Mouse (Mus musculus): ENCODE data around the gene Asb7. TPM values are rescaled to one million over a fixed set of nuclear protein-coding genes. Genes with fewer than 3 reads are reported as not detected.

The Asb7 gene
- polyA plus RNA-seq, 1 experiment = 9.9 TPM

DNA sequence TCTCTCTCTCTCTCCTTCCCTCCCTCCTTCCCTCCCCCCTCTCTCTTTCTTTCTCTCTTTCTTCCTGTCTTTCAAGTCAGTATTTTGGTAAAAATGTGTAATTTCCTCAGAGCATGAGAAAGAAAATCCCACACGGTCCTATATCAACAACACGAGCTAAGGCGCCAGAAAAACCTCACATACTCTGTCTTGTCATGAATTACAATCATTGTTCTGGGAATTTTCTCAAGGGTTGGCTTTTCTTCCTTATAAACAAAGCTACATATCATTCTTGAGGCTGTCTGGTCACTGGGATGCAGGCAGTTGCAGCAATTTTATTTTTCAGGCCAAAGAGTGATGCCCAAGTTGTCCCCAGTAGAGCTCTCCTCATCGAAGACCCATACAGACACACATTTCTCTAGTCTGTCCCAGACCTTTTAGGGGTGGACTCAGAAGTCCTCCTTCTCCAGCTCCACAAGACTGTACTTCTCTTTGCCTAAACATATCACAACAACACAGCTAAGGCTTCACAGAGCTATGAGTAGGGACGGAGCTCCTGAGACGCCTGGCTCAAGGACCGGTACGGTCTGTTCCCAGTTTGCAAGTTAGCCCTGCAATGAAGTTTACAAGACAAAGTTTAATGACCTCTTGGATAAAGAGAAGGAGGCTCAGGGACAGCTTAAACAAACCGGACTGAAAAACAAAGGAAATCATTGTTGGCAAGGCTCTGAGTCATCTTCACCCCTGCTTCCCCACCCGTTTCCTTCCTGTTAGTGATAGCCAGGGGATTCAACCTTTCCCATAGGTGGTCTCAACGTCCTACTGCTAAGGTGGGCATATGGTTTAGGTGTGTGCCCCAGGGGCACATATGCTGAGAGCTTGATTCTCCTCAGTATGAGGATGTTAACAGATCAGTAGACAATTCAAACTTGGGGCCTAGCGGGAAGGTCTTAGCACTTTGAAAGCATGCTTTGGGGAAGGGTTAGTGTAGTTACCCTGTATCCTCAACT is 88.5 kb downstream of the Asb7 start:
- Histone ChIP-seq H3K4me3 (replicated peaks; ENCODE audit: control insufficient read depth, low read depth, low read length) (no peak overlapping the region), H3K4me1 (ENCODE audit: control insufficient read depth, insufficient read depth, low read length) (no peaks in the 10 kb centered on the region), H3K27ac (ENCODE audit: control insufficient read depth, insufficient read depth, low read depth, low read length, poor library complexity) (no peak overlapping the region)
- WGBS = 70% methylated on average over 12 of the region's 12 CpGs
- TF ChIP-seq POLR2A (IDR thresholded peaks at IDR 0.05; ENCODE audit: borderline replicate concordance, control insufficient read depth, low read depth, low read length) (no peak), CTCF (IDR thresholded peaks at IDR 0.05; ENCODE audit: control insufficient read depth, insufficient read depth, low read length) (no peak)

GRCm38 (mm10) chr7:66600126-66600525 is 89.3 kb downstream of the Asb7 start:
- TF ChIP-seq POLR2A (IDR thresholded peaks at IDR 0.05; ENCODE audit: borderline replicate concordance, control insufficient read depth, low read depth, low read length) (no peak), CTCF (IDR thresholded peaks at IDR 0.05; ENCODE audit: control insufficient read depth, insufficient read depth, low read length) (no peak)
- 73% methylated on average over 3 of the region's 3 CpGs for whole genome bisulfite sequencing
- H3K4me1 ChIP-seq (ENCODE audit: control insufficient read depth, insufficient read depth, low read length) = no peaks in the 10 kb centered on the region
- no peak overlapping the region for H3K4me3 ChIP-seq (replicated peaks; ENCODE audit: control insufficient read depth, low read depth, low read length)
- no peak overlapping the region for H3K27ac ChIP-seq (ENCODE audit: control insufficient read depth, insufficient read depth, low read depth, low read length, poor library complexity)

DNA sequence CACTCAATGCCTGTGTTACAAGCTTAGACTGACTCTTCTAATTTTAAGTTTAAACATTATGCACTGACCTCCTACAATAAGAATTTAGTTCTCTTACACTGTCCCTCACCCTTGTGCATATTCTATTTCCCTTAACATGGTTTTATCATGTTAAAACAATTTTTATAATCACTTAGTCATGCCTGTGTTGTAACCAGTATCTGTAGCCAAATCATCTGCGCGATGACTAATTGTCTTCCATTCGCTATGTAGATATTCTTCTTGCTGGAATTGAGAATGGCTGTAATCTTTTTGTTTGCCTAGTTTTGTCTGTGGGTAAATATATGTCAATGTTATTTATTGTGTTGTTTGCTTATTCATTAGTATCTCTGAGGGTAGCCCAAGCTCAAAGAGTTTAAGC is 91.5 kb downstream of the Asb7 start:
- TF ChIP-seq POLR2A (IDR thresholded peaks at IDR 0.05; ENCODE audit: borderline replicate concordance, control insufficient read depth, low read depth, low read length) (no peak), CTCF (IDR thresholded peaks at IDR 0.05; ENCODE audit: control insufficient read depth, insufficient read depth, low read length) (no peak)
- H3K4me3 ChIP-seq (replicated peaks; ENCODE audit: control insufficient read depth, low read depth, low read length) = no peak overlapping the region
- WGBS = 95% methylated on average over 3 of the region's 3 CpGs
- no peak overlapping the region for H3K27ac ChIP-seq (ENCODE audit: control insufficient read depth, insufficient read depth, low read depth, low read length, poor library complexity)
- H3K4me1 ChIP-seq (ENCODE audit: control insufficient read depth, insufficient read depth, low read length) = no peaks in the 10 kb centered on the region

Other genes with a start within 250 kb of the Asb7 start
- gene Lins1, start 293 bp upstream of the Asb7 start, polyA plus RNA-seq (2011; ENCODE audit: insufficient read depth, insufficient read length, low replicate concordance, missing spikeins) = 3.9 and 6.0 TPM in 2 replicates
- gene Cers3, start 53.9 kb upstream of the Asb7 start, polyA plus RNA-seq (2011; ENCODE audit: insufficient read depth, insufficient read length, low replicate concordance, missing spikeins) = 0.97 TPM in 1 of 2 replicates, not detected in the other
- gene Adamts17, start 150.1 kb upstream of the Asb7 start, polyA plus RNA-seq (2011; ENCODE audit: insufficient read depth, insufficient read length, low replicate concordance, missing spikeins) = 0.56 and 2.3 TPM in 2 replicates

All from bone marrow, adult 2 months (tissue).